Mouse (Mus musculus): ENCODE results near the gene Fbxo11.
"Not testable (repeated sequence)": the region's sequence is repeated elsewhere in the genome, so short reads cannot be mapped to it uniquely, and the experiment has no call there.

GRCm38 (mm10) chr17:88016027-88016426 is 49.1 kb downstream of the Fbxo11 start:
- not testable (repeated sequence) for TF ChIP-seq GATA1, TAL1 (IDR thresholded peaks at IDR 0.05; ENCODE audit: low read length)

Data from erythroblast, embryonic 14.5 days (primary cell).